Mouse (Mus musculus): ENCODE measurements around the gene Zbtb37.
A peak's percentile ranks its signal among the peaks of the same experiment; 100 is the strongest.

Gene Zbtb37

DNA sequence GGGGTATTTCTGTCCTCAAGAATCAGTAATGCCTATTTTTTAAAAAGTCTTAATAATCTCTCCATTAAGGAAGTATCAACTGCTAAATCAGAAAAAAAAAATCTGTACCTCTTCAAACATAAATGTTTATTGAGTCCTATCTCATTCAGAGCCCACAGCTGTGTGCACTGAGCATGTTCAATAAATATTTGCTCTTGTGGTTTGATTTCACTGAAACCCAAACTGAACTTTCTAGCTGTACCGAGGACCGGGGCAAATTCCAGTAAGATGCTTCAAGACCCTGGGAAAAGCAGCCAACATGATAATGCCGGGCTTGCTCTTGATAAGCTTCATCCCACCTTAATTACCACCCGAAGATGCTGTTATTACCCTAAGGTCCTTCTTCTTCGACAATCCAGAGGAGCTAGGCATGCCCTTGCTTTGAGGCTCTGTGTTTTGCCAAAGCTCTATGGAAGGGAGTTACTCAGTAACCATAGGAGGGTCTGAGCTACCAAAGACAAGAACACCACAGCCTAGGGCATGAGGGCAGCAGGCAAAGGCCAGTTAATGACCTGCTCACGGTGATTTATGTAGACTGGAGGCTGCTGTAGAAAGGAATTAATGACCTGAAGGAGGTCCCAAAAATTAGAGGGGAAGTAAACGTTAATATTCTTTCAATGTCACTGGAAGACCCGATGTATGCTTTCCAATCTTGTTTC, 54.0 kb downstream of the Zbtb37 start:
- DNase-seq (ENCODE audit: extremely low read depth, low read depth) = no peak

DNA sequence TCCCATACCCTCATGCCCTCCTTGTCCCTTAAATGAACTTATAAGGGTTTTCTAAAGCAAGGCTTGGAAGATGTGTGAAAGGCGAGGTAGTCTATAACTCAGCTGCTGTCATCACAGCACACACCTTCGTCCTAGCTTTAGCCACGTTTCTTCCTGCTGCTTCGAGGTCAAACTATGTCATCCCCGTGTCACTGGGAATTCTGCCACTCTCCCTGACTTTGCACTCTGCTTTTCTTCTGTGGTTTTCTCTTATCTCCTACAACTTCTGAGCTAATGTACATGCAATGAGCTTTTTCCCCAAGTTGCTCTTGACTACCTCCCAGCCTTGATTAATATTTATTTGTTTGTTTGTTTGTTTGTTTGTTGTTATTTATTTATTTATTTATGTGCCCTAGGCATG, 54.6 kb downstream of the Zbtb37 start:
- DNase-seq (ENCODE audit: extremely low read depth, low read depth) = no peak

DNA sequence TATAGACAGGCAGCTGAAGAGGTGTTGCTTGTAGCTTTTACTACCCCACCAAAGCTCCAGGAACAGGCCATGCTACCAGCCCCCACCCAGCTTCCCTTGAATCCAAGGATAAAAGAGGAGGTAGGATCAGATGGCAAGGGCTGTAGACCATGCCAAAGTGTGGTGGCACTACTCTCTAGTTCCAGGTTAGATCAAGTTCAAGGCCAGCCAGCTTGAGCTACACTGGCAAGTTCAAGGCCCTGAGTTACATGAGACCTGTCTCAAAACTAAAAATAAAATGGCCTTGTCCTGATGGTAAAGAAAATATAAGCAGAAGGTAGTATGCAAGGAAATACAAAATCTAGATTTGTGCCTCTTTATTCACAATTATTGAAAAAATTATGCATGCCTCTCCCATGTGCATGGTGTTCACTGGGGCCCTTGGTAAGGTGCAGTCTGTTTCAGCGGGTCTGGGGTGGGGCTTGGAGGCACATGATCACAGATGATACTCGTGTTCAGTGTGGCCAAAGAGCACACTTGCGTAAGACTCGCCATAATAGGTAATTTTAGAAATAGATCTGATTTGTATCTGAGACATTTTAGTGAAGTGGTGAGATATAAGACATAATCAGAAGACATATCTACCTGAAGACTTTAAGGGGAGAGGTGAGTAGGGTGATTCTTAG, 56.4 kb downstream of the Zbtb37 start, which contains the start of gene Serpinc1:
Gene Serpinc1 (plus strand): TSS at position 515 of the 665 bp plus-strand sequence.
- DNase-seq (ENCODE audit: extremely low read depth, low read depth) = no peak

DNA sequence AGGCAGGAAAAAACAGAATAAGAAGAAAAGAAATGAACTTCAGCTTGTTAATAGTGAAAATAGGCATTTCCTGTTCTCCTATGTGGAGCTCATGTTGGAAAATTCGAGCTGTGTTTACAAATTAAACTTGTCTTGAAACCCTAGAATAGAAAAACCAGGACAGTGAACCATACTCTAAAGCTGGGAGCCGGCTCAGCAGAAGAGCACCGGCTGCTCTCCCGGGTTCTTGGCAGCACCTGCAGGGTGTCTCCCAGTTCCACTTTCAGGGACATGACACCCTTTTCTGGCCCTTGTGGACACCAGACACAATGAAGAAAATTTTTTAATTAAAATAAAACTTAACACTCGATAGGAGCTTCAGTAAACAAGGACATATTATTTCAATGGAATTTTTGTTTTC, 66.0 kb downstream of the Zbtb37 start:
- no peak for DNase-seq (ENCODE audit: extremely low read depth, low read depth)

DNA sequence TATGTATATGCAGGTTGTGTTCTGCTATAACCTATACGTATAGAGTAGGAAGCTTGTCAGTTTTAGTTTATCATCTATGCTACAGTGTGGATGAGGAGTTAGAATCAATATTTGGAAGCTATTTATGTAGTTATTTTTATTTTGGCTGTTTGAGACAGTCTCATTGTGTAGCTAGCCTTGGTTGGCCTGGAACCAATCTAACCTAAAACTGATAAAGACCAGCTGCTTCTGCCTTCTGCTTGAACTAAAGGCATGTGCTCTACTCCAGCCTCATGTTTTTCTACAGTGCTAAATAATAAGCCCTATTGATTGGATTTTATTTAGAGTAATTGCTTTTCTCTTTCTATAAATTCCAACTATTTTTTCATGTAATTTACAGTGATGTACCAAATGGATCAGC, 67.4 kb downstream of the Zbtb37 start:
- no peak for DNase-seq (ENCODE audit: extremely low read depth, low read depth)

DNA sequence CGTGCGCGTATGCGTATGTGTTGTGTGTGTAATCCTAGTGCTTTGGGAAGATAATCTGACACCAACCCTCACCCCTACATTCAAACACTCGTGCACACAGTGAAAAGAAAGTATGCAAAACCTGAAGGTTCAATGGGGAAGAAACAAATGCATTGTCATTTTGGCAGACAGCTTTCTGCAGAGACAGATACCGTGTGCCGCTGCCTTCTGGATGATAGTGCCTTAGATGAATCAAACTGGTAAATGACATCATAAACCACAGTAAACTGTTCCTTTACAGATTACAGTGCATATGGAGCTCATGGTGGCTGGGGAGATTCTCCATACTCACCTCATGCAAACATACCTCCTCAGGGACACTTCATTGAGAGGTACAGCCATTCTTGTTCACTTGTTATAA, 71.5 kb downstream of the Zbtb37 start:
- peak; percentile 54 for DNase-seq (ENCODE audit: extremely low read depth, low read depth)

Measured in MEL-GATA-1-ER (cell line).